Mouse (Mus musculus) C2C12 (cell line): Measurements from ENCODE around the gene Sdr9c7.

ENCODE experiments used
- CTCF ChIP-seq: IDR thresholded peaks from one replicate; pipeline ENCODE4 v1.5.1; 2011; ENCODE audit not compliant: control insufficient read depth, insufficient read depth, insufficient read length
- USF1 ChIP-seq: IDR thresholded peaks from one replicate; pipeline ENCODE4 v1.6.1; 2011; ENCODE audit warnings: low read depth, mild to moderate bottlenecking, control low read depth, moderate library complexity

- no peak for TF ChIP-seq CTCF
- no peak for TF ChIP-seq USF1
These were observed 17.3 kb downstream of the Sdr9c7 start for GRCm38 (mm10) chr10:127915578-127915977.
